Mouse (Mus musculus) T-helper 17 cell (primary cell): ENCODE measurements around the gene Exog.

Source experiments
- in situ Hi-C, 2 experiments: fragments of 300-600 bp; cut with MboI, MseI; formaldehyde crosslinking; loops; 1 replicate in 1 of 2; 2 replicates in 1 of 2; pipeline ENCODE4 v1.15.1; 2025; ENCODE audit warnings: high pct_unique_total_duplicates in 2 of 2

Gene Exog

GRCm38 (mm10) chr9:119457122-119457521 is 12.4 kb downstream of the Exog start:
- in situ Hi-C loops = no loop called here

GRCm38 (mm10) chr9:119460410-119460809 is 15.7 kb downstream of the Exog start:
- in situ Hi-C loops = no loop called here

GRCm38 (mm10) chr9:119465056-119465455 is 20.3 kb downstream of the Exog start:
- in situ Hi-C loops = no loop called here

- in situ Hi-C loops = no loop called here
Observed at GRCm38 (mm10) chr9:119465595-119465994, 20.9 kb downstream of the Exog start.

GRCm38 (mm10) chr9:119469691-119470353 is 25.1 kb downstream of the Exog start:
- in situ Hi-C loops = loop anchor here (5.0 kb wide), 2 partner anchors 102 to 1792 kb away; no protein-coding TSS in a partner anchor

GRCm38 (mm10) chr9:119472412-119472918 is 27.7 kb downstream of the Exog start:
- in situ Hi-C loops = loop anchor here (5.0 kb wide), 2 partner anchors 100 to 1790 kb away; no protein-coding TSS in a partner anchor

GRCm38 (mm10) chr9:119473011-119473410 is 28.3 kb downstream of the Exog start:
- in situ Hi-C loops = loop anchor here (5.0 kb wide), 2 partner anchors 99 to 1789 kb away; no protein-coding TSS in a partner anchor

GRCm38 (mm10) chr9:119473608-119474164 is 28.9 kb downstream of the Exog start:
- in situ Hi-C loops = loop anchor here (5.0 kb wide), 2 partner anchors 99 to 1789 kb away; no protein-coding TSS in a partner anchor

- in situ Hi-C loops = loop anchor here (5.0 kb wide), 2 partner anchors 97 to 1787 kb away; no protein-coding TSS in a partner anchor
Observed at GRCm38 (mm10) chr9:119474717-119475611, 30.2 kb downstream of the Exog start.

GRCm38 (mm10) chr9:119477754-119478153 is 33.0 kb downstream of the Exog start:
- in situ Hi-C loops = no loop called here

GRCm38 (mm10) chr9:119478345-119478744 is 33.6 kb downstream of the Exog start:
- in situ Hi-C loops = no loop called here

- in situ Hi-C loops = no loop called here
Observed at GRCm38 (mm10) chr9:119479297-119479696, 34.6 kb downstream of the Exog start.

GRCm38 (mm10) chr9:119481612-119482011 is 36.9 kb downstream of the Exog start:
- in situ Hi-C loops = no loop called here

GRCm38 (mm10) chr9:119483554-119484353 is 39.0 kb downstream of the Exog start:
- in situ Hi-C loops = no loop called here

GRCm38 (mm10) chr9:119484420-119484819 is 39.7 kb downstream of the Exog start:
- in situ Hi-C loops = no loop called here

GRCm38 (mm10) chr9:119484868-119485267 is 40.1 kb downstream of the Exog start:
- in situ Hi-C loops = no loop called here

- in situ Hi-C loops = no loop called here
Observed at GRCm38 (mm10) chr9:119496354-119496753, 51.6 kb downstream of the Exog start.

GRCm38 (mm10) chr9:119496960-119497359 is 52.2 kb downstream of the Exog start:
- in situ Hi-C loops = no loop called here

- in situ Hi-C loops = no loop called here
Observed at GRCm38 (mm10) chr9:119497546-119498246, 53.0 kb downstream of the Exog start.

GRCm38 (mm10) chr9:119498247-119498607 is 53.5 kb downstream of the Exog start:
- in situ Hi-C loops = no loop called here
